Mouse (Mus musculus): ENCODE data around the gene Mtg2. TPM values are rescaled to one million over a fixed set of nuclear protein-coding genes. Genes with fewer than 3 reads are reported as not detected.

The Mtg2 gene
- polyA plus RNA-seq, 2 experiments, result 22.1 to 29.8 TPM

DNA sequence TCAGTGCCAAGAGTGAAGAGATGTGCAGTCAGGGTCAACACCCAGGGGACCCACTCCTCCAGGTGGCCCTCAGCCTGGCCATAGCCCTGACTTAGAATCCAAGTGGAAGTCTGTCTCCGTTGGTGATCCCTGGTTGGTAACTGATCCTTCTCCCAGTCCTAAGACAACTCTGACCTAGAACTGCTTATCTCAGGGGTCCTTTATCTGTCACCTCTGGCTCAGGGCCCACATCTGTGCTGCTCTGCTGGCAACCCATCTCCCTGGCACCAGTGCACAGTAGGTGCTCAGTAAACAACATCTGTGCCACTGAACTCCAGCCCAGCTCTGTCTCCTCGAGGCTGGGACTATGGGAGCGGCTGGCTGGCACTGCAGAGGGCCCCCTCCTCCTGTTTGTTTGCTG lies 27.2 kb downstream of the Mtg2 start:
- Histone ChIP-seq H3K27ac (replicated peaks; ENCODE audit: low read depth, low read length) (no peak overlapping the region), H3K9me3 (ENCODE audit: control insufficient read depth, low read length) (no peaks in the 10 kb centered on the region), H3K27me3 (ENCODE audit: control insufficient read depth, insufficient read depth, low read length) (peaks cover 34% of the 10 kb centered on the region), H3K4me1 (ENCODE audit: control insufficient read depth, insufficient read depth, low read length) (no peaks in the 10 kb centered on the region), H3K36me3 (ENCODE audit: control insufficient read depth, insufficient read depth, low read length) (no peaks in the 10 kb centered on the region), H3K4me2 (replicated peaks; ENCODE audit: low read depth, low read length, severe bottlenecking) (no peak overlapping the region), H3K4me3 (replicated peaks; ENCODE audit: low read length) (no peak overlapping the region), H3K9ac (ENCODE audit: low read depth, low read length, severe bottlenecking) (no peak overlapping the region)
- WGBS, result 46% methylated on average over 3 of the region's 3 CpGs
- no peak for TF ChIP-seq POLR2A (IDR thresholded peaks at IDR 0.05; ENCODE audit: borderline replicate concordance, extremely low read depth, insufficient read depth, insufficient read length)
- ATAC-seq (ENCODE audit: low FRiP score, low read depth) (no peak), DNase-seq (ENCODE audit: low spot score) (no peak)

DNA sequence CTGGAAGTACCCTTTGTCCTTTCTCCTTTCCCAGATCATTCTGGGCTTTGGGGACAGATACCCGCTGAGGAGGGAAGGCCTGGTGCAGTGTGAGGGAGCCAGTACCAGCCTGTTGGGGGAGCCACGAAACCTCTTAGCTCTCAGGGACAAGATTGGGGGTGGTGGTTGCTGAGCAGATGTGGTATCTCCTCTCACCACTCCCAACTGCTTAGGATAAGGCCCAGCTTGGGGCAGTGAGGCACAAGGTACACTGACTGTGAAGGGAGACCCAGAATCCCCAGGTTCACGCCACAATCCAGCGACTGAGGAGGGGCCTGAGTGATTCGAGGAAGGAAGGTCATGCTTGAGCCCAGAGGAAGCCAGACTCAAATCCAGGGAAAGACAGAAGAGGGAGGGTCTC lies 27.8 kb downstream of the Mtg2 start:
- Histone ChIP-seq H3K36me3 (ENCODE audit: control insufficient read depth, insufficient read depth, low read length) (no peaks in the 10 kb centered on the region), H3K9ac (ENCODE audit: low read depth, low read length, severe bottlenecking) (no peak overlapping the region), H3K4me3 (replicated peaks; ENCODE audit: low read length) (no peak overlapping the region), H3K27me3 (ENCODE audit: control insufficient read depth, insufficient read depth, low read length) (peaks cover 40% of the 10 kb centered on the region), H3K4me1 (ENCODE audit: control insufficient read depth, insufficient read depth, low read length) (peaks cover 1% of the 10 kb centered on the region; the same call in 1 of the 2 replicates), H3K9me3 (ENCODE audit: control insufficient read depth, low read length) (no peaks in the 10 kb centered on the region), H3K27ac (replicated peaks; ENCODE audit: low read depth, low read length) (no peak overlapping the region), H3K4me2 (replicated peaks; ENCODE audit: low read depth, low read length, severe bottlenecking) (no peak overlapping the region)
- TF ChIP-seq POLR2A (IDR thresholded peaks at IDR 0.05; ENCODE audit: borderline replicate concordance, extremely low read depth, insufficient read depth, insufficient read length), result no peak
- DNase-seq (ENCODE audit: low spot score), result no peak
- ATAC-seq (ENCODE audit: low FRiP score, low read depth), result no peak
- WGBS, result 44% methylated on average over 5 of the region's 5 CpGs

DNA sequence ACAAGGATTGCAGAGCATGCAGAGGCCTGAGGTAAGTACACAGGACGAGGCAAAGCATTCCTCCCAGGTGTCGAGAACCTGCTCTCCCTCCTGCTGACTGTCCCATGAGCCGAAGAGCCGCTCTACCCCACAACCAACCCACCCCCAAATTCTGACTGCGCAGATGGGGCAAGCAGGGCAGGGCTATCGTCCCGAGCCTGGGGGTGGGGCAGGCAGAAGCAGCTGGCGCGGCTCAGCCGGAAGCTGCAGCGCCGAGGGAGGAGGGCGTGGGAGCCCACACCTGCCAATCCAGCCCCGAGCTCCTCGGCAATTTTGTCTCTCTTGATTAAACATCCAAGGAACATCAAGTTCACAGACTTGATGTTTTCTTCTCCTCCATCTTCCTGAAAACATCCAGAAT lies 29.1 kb downstream of the Mtg2 start:
- Histone ChIP-seq H3K9ac (ENCODE audit: low read depth, low read length, severe bottlenecking) (no peak overlapping the region), H3K36me3 (ENCODE audit: control insufficient read depth, insufficient read depth, low read length) (no peaks in the 10 kb centered on the region), H3K4me3 (replicated peaks; ENCODE audit: low read length) (no peak overlapping the region), H3K4me1 (ENCODE audit: control insufficient read depth, insufficient read depth, low read length) (peaks cover 11% of the 10 kb centered on the region), H3K27me3 (ENCODE audit: control insufficient read depth, insufficient read depth, low read length) (peaks cover 51% of the 10 kb centered on the region), H3K9me3 (ENCODE audit: control insufficient read depth, low read length) (no peaks in the 10 kb centered on the region), H3K4me2 (replicated peaks; ENCODE audit: low read depth, low read length, severe bottlenecking) (no peak overlapping the region), H3K27ac (replicated peaks; ENCODE audit: low read depth, low read length) (no peak overlapping the region)
- 4% methylated on average over 15 of the region's 15 CpGs for WGBS
- TF ChIP-seq POLR2A (IDR thresholded peaks at IDR 0.05; ENCODE audit: borderline replicate concordance, extremely low read depth, insufficient read depth, insufficient read length), result no peak
- no peak for DNase-seq (ENCODE audit: low spot score)
- no peak for ATAC-seq (ENCODE audit: low FRiP score, low read depth)

DNA sequence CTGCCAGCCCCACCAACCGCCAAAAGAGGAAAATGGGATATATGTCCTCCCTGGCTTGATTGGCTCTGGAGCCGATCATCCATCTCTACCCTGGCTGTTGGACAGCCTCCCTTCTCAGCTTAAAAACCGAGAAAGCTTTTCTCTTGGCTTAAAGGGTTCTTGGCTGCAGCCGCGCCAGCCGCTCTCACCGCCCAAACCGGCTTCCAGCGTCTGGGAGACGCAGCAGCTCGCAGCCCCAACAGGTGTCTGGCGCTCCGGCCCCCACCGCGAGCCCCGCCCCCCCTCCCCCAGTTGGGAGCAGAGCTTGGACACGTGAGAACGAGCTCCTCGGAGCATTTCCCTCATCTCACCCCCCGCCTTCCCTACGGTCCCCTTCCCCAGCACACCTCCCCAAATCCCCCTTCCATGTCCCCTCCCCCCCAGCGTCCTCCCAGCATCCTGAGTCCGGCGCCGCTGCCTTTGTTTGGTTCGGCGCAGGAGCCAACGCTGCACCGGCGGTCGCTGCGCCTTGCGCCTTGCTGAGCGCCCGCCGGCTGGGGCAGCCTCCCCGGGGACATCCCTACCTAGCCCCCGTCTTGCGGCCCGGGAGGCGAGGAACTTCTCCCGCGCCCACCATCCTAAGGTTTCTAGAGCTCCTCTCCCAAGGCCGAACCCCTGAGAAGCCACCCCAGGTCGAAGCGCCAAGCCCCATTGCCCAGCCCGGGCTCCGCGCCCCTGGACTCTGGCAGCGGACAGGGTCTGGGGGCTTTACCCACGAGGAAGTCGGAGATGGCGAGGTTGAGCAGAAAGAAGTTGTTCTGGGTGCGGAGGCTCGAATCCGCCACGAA lies 33.0 kb downstream of the Mtg2 start:
- no peak for DNase-seq (ENCODE audit: low spot score)
- peaks cover 61% of the 10 kb centered on the region for H3K27me3 ChIP-seq (ENCODE audit: control insufficient read depth, insufficient read depth, low read length)
- no peak overlapping the region for H3K27ac ChIP-seq (replicated peaks; ENCODE audit: low read depth, low read length)
- H3K4me1 ChIP-seq (ENCODE audit: control insufficient read depth, insufficient read depth, low read length), result peaks cover 13% of the 10 kb centered on the region
- H3K9ac ChIP-seq (ENCODE audit: low read depth, low read length, severe bottlenecking), result no peak overlapping the region
- H3K4me3 ChIP-seq (replicated peaks; ENCODE audit: low read length), result peak overlapping the region; percentile 45
- H3K4me2 ChIP-seq (replicated peaks; ENCODE audit: low read depth, low read length, severe bottlenecking), result peak overlapping the region; percentile 97
- TF ChIP-seq POLR2A (IDR thresholded peaks at IDR 0.05; ENCODE audit: borderline replicate concordance, extremely low read depth, insufficient read depth, insufficient read length), result no peak
- H3K36me3 ChIP-seq (ENCODE audit: control insufficient read depth, insufficient read depth, low read length), result no peaks in the 10 kb centered on the region
- no peaks in the 10 kb centered on the region for H3K9me3 ChIP-seq (ENCODE audit: control insufficient read depth, low read length)
- ATAC-seq (ENCODE audit: low FRiP score, low read depth), result no peak
- WGBS, result 2% methylated on average over 56 of the region's 57 CpGs

DNA sequence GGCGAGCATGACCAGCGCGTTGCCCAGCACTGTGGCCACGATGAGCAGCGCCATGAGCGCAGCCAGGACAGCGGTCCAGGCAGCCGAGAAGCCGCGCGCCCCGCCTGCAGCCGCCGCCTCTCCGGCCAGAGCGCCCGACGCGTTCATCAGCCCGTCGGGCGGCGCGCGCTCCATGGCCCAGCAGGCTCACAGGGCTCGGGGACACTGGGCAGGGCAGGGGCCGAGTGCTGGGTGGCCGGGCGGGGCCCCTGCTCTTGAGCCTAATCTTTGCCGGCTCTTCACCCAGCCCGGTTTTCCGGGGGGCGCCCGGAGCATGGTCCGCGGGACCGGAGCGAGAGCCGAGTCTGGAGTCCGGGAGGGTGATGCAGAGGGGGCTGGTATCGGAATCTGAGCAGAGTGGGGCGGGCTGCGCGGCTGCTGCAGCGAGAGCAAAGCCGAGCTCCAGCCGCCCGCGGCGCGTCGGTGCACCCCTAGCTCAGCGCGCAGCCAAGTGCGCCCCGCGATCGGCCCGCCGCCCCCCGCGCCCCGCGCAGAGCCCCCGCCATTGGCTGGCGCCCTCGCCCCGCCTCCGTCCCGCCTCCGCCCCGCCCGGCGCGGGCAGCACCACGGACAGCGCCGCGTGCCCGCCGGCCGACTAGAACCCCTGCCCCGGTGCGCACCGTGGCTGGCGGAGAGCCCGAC lies 33.7 kb downstream of the Mtg2 start, which contains the start of gene Hrh3:
Hrh3 (minus strand) TSS at position 511 of the 681 bp plus-strand sequence.
- WGBS, result 1% methylated on average over 17 of the region's 87 CpGs

More for the DNA sequence above, 33.7 kb downstream of the Mtg2 start, which contains the start of gene Hrh3:
- Histone ChIP-seq H3K4me3 (replicated peaks; ENCODE audit: low read length) (peak within 1 kb of the TSS; percentile 45), H3K4me2 (replicated peaks; ENCODE audit: low read depth, low read length, severe bottlenecking) (peak within 1 kb of the TSS; percentile 97), H3K36me3 (ENCODE audit: control insufficient read depth, insufficient read depth, low read length) (no peaks in the 10 kb centered on the region), H3K9me3 (ENCODE audit: control insufficient read depth, low read length) (no peaks in the 10 kb centered on the region), H3K4me1 (ENCODE audit: control insufficient read depth, insufficient read depth, low read length) (peaks cover 13% of the 10 kb centered on the region), H3K27me3 (ENCODE audit: control insufficient read depth, insufficient read depth, low read length) (peaks cover 61% of the 10 kb centered on the region), H3K9ac (ENCODE audit: low read depth, low read length, severe bottlenecking) (no peak within 1 kb of the TSS), H3K27ac (replicated peaks; ENCODE audit: low read depth, low read length) (no peak within 1 kb of the TSS)
- ATAC-seq (ENCODE audit: low FRiP score, low read depth) (peak; percentile 93), DNase-seq (ENCODE audit: low spot score) (peak; percentile 62)
- no peak for TF ChIP-seq POLR2A (IDR thresholded peaks at IDR 0.05; ENCODE audit: borderline replicate concordance, extremely low read depth, insufficient read depth, insufficient read length)
